Mouse (Mus musculus) adrenal gland, adult (tissue): Measurements from ENCODE around the gene Cdk7.

ENCODE experiments used
- DNase-seq, 2 experiments: peaks; one replicate each; pipeline ENCODE4 v3.0.0; 2022 to 2023; ENCODE audit warnings: low spot score in 1 of 2; ENCODE audit not compliant: inconsistent age in 2 of 2

The Cdk7 gene

DNA sequence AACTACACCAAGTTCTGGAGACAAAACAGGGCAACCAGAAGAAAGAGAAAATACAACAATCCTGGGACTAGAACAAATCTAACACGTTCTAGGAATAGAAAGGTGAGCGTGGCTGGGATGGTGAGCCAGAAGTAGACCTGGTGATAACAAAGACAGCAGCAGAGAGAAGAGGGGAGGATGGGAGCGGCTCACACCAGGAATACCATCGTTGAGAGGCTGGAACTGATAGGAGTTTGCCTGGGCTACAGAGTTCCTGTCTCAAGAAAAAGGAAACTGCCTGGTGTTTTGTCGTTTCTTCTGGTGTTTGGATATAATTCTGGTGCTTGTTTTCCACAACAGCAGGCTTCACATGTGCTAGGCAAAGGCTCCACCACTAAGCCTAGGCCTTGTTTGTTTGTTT lies 2.7 kb downstream of the Cdk7 start:
- DNase-seq, result no peak

DNA sequence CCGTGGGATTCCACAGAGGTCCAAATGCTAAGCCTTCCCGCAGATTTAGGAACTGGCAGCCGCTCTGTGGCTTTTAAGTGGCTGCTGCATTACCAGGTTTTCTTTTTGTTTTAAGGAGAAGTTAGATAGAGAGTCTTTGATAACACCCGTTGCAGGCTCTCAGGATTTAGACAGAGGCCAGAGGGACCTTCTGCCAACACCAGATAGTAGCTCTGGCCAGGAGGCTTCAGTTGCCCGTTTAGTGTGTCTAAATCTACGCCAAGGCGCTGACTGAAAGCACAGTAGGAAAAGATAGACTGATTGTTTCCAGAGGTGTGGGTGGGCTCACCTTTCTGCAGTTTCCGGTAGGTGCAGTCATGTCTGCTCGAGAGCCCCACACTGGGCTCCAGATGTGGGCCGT lies 5.5 kb downstream of the Cdk7 start:
- DNase-seq, result no peak

DNA sequence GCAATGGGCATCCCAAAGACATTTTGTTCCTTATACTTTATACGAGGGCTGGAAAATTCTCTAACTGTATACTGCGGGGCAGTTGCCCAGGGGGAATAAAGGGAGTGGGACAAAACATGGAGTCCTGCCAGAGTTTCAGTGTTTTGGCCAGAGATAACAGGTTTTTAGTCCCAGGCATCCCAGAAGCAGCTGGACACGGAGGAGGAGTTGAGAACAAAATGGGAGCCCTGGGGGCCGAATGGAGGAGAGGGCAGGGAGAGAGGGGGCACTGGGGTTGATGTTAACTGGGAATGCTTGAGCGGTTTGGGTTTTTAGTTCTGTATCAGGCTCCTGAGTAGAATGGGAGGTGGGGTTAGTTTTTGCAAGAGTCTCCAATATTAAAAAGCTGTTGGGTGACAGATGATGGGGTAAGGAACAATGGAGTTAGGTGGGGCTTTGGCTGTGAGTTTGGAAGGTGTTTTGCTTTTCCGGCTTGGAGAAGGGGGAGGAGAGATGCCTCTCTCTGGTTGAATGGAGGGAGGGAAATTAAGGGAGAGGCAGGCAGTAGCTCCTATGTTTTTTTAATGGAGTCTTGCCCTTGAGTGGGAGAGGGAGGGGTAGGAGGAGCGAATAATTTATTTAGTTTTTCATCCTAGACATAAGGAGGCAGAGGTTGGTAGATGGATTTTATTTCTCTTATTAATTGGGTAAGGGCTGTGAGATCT lies 6.5 kb downstream of the Cdk7 start:
- DNase-seq, result no peak

DNA sequence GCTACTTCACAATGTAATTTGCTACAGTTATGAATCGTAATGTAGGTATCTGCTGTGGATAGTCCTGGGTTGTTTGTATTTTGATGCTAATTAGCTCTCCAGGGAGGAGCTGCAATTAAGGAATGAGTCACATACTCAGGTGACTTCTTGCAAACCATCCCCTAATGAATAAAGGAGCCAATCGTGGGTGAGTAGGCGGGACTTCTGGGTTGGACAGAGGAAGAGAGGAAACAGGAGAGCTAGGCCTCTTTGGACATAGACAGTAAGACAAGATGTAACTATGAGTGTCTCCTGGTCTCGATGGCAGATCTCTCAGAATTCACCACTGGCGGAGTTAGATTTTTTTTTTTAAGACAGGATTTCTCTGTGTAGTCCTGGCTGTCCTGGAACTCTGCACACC lies 9.1 kb downstream of the Cdk7 start:
- no peak for DNase-seq

DNA sequence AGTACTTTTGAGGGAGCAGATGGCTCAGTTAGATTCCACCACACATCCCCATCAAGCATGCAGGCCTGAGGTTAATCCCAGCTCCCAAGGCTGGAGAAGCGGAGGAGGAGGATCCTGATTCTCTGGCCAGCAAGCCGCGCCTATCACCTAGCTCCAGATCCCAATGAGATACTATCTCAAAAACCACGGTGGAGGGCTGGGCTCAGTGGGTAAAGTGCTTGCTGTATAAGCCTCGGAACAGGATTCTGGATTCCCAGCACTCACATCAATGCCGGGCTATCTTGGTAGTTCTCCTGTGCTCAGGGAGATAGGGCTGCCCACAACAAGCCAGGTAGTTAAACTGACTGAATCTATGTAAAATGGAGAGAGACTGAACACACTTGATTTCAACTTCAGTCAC lies 15.3 kb downstream of the Cdk7 start:
- DNase-seq, result no peak

DNA sequence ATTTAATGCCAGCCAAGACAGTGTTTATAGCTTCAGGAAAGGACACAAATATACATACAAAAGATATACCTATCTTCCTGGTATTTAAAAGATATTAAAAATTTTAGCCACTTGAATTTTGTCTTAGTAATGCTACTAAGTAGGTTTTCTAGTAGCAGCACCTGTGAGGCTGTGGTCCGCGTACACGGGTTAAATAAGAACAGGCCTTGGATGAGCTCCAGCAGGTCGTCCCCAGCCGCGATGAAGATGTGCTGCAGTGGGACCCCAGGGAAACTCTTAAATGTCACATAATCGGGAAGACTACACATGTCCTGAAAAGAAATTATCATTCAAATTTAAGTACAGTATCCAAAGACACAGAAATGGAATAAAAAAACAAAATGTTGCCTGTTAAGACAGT lies 24.5 kb downstream of the Cdk7 start:
- DNase-seq, result no peak

DNA sequence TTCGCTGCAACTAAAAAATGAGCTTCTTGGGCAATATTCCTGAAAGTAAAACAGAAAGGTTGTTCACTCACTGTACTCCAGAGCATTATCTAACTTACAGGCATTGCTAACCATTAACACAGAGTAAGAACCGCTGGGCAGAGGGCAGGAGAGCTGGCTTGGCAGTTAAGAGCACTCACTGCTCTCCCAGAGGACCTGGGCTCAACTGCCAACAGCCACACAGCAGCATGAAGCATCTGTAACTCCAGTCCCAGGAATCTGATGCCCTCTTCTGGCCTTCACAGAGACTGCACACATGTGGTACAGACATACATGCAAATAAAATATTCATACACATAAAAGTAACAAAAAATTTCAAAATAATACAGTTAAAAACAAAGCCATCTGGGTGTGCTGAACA lies 27.3 kb downstream of the Cdk7 start:
- no peak for DNase-seq

DNA sequence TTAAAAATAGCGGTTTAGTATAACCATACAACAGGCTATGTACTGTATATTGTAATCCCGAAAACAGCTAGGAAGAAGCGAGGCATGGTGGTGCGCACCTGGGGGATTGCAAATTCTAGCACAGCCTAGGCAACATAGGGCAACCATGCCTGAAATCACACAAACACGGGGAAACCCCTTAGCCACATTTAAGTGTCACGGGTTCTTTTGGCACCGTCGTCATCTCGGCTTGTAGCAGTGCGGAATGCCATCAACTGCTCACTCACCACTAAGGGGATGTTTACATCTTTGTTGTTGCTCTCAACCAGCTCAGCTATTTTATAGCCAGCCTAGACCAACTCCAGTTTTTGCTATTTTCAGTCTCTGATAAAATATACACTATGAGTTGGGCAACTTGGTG lies 31.9 kb downstream of the Cdk7 start:
- DNase-seq, result no peak

DNA sequence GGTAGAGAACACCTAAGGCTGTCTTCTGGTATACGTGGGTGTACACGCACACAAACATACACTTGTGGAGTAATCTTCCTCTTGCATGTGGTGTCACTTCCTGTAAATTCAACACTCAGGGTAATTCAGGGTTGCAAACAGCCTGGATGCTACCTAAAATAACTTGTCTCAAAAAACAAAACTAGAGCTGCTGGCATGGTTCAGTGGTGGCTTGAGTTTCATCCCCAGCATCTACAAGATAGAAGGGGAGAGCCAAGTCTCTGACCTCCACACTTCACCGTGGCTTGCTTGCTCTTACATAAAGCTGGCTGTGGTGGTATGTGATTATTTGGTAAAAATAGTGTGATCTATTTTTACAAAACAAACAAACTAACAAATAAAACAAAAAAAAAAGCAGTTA lies 33.2 kb downstream of the Cdk7 start:
- DNase-seq, result no peak

DNA sequence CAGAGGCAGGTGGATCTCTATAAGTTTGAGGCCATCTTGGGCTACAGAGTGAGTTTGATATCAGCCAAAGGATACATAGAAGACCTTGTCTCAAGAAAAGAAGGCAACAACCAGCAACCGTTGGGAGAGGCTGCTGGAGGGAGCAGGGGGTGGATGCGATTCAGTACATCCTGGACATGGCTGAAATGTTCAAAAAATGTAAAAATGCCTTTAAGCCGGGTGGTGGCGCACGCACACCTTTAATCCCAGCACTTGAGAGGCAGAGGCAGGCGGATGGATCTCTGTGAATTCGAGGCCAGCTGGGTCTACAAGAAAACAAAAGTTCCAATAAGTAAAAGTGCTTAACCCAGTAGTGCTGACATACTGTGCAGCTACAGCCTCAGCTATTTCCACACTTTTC lies 43.2 kb downstream of the Cdk7 start:
- no peak for DNase-seq

DNA sequence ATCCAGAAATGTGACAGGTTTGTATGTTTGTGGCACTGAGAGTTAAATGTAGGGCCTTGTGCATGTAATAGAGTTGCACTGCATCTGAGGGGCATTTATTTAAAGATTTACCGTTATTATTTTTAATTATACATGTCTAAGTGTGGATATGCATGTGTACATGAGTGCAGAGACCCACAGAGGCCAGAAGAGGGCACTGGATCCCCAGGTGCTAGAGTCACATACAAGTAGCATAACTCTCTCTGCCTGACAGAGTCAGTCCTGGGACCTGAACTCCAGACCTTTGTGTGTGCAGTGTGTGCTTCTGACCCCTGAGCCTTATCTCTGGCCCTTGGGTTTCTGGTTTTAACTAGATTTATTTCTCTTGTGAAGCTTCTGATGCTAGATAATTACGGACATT lies 46.4 kb downstream of the Cdk7 start:
- no peak for DNase-seq

DNA sequence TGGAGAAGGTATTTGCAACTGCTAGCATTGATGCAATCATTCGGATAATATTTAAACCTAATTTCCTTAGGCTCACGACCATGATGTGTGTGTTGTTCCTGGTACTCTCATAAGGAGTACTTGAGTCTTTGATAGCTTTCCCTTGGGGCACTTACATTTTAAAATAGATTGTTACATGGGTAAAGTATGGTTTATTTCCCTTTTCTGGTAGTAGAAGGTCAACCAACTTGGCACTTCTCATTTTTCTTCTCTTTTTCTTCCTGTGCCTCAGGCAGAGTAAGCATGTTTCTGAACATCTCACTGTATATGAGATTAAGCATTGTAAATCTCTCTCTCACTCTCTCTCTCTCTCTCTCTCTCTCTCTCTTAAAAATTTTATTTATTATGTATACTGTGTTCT lies 47.9 kb downstream of the Cdk7 start:
- DNase-seq, result no peak

DNA sequence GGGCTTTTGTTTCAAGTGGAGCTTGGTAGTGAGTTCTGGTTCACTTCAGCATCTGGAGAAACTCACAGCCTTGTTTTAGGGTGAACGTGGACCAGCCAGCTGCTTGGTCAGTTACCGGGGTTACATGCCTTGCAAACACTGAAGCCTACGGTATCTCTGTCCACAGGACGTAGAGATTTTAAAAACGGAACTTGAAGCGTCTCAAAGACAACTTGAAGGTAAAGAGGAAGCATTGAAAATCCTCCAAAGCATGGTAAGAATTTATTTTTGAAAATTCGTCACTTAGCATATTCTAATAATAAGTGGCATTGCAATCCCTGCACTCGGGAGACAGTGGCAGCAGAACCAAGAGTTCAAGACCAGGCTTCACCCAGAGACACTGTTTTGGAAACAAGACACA lies 49.1 kb downstream of the Cdk7 start:
- no peak for DNase-seq

DNA sequence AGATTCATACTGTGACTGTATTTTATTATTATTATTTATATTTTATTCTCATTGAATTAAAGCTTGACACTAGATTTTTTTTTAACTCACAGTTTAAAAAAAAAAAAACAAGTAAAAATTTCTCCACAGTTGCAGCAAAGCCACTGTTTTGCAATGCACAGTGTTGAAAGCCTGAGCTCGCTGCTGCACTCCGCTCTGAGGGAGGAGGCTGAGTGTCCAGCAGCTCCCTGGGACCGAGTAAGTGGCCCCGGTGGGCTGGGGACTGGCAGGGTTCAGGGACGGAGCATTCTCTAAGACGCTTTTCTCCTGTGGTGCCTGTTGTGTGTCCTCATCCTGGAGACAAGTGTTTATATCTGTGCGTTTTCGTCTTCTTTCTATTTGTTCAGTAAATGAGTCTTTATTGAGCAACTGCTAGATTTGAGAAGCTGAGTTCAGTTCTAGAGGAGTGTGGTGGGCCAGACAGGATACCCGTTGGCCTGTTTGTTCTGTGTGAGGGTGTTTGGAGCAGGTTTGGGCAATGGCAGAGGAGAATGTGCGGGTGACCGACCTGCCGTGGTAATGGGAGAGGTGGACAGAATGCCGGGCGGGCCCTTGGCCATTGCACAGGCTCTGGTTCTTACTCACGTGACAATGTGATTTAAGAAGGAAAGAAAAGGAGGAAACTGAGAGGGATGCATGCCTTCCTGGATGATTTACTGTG lies 54.7 kb downstream of the Cdk7 start:
- DNase-seq, result no peak

DNA sequence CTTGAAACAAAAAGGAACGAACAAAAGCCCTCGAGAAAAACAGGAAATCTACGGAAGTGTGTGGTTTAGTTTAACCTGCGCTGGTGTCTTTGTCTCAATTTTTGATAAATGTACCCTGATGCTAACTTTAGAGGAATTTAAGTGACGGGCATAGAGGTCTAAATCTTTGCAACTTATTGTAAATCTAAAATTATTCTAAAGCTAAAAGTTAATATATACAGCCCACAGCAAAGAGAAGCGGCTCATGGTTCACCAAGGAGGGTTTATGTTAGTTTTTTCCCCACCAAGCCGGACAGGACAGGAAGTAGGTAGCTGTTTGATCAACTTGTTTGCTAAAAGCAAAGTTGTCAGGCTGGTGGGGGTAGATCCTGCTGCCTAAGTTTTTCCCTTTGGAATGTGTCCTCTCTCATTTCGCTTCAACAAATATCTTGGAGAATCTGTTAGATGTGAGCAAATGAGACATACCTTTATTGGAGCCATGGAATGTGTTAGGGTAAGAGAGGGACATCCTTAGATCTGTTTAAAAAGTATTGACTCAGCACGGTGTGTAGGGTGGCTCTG lies 60.5 kb downstream of the Cdk7 start:
- DNase-seq, result no peak

DNA sequence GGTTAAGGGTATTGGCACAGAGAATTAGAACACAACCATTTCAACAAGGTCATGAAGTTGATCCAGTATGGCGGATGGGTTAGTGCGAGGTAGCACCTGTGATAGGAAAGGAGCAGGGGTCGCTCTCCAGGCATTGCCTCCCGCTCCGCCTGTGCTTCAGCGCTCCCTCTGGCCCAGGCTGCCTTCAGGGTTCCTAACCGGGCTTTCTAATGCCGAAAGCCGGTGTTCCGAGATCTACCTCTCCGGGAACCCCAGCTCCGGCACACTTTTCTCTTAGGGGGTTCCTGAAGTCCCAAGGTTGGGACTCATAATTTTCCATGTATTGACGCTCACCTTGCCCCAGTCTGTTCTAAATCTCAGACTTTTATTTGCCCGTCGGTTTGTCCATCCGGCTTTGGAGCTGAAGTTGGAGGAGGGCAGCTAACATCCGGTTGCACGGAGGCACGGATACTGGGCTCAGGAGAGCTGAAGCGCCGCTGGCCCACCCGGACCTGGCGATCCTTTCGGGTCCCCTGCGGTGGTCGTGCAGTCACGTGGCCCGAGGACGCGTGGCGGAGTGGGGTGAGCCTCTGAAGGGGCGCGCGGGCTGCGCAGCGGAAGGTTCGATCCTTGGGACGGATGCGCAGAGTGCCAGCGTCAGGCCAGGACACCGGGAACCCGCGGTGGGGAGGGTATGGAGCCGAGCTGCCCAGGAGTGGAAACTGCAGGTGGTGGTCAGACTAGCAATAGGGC lies 61.3 kb downstream of the Cdk7 start, which contains the start of gene Ccdc125:
TSS of gene Ccdc125 (plus strand) at position 427 of the 732 bp plus-strand sequence.
- peak; percentile 18 to 71 for DNase-seq

DNA sequence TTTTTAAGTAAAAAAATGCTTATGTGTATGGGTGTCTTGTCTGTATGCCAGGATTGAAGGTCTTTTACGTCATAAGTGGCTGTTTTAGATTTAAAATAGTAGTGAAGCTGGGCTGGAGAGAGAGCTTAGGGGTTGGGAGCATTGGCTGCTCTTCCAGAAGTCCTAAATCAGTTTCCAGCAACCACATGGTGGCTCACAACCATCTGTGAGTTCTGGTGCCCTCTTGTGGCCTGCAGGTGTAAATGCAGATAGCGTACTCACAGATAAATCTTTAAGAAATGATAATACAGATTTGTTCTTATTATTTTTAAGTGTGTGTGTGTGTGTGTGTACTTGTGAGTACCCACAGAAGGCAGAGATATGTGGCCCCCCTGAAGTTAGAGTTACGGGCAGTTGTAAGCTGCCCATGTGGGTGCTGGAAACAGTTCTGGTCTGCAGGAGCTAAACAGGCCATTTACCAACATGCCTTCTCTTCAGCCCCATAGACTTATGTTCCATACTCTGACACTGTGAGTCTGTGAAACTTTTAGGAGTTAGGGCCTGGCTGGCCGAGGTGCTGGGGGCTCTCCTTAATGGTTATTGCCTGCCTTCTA lies 70.8 kb downstream of the Cdk7 start:
- DNase-seq, result peak; percentile 31 to 72

DNA sequence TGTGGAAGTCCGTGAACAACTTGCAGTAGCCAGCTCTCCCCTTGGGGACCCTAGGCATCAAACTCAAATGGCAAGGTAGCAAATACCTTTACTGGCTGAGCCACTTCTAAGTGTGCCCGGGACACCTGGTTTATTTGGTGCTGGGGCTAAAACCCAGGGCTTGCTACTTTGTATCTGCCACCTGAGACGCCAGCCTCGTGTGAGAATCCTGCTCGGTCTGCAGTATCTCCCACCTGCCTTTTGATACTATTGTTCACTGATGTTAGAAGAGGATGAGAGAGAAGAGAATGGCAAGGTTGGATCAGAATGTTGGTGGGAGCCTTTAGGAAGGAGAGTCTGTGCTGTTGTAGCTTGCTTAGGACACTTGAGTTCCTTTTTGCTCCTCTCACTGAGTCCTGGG lies 72.6 kb downstream of the Cdk7 start:
- no peak for DNase-seq
